Mouse (Mus musculus): ENCODE measurements around the gene Pde11a. TPM values are rescaled to one million over a fixed set of nuclear protein-coding genes. Genes with fewer than 3 reads are reported as not detected.

Pde11a gene
- under 1 TPM; 0.14 to 0.43 TPM for total RNA-seq (2021)

DNA sequence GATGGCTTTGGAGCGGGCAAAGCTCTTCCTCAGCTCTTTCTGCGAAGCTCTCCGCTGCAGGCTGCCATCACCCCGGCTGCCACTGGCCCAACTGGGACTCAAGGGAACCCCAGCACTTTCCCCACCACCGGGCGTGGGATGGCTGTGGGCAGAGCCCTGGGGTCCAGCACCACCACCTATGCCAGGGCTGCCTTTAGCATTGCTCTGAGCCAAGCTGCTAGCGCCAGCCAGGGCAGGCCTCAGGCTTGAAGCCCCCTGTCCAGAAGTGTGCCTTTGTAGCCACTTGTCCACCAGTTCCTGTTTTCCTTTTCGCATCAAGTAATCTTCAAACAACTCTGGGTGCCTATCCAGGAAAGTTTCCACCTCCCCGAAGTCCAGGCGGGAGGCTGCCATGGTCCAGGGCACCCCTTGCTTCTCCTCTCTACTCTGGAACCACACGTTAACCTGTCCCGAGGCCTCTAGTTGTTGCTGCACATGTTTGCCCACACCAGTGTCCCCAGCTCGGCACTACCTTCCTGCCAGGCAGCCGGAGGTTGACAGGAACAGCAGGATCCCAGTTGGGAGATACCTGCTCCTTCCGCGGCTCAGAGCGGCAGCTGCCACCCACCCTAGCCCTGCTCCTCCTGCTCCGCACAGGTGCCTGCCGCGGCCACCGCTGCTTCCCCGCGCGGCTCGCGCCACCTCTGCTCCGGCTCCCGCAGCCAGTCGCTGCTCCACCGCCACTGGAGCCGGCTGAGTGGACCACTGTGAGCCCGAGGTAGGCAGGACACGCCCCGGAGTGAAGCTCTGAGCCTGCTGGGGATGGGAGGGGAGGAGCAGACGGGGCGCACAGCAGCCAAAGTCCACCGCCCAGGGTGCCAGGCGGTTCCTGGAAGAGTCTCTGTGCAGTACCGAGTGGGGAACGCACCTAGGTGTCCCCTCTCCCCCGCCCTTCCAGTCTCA, at the start of gene Pde11a:
Gene Pde11a (minus strand): TSS at position 560 of the 942 bp plus-strand sequence.
- DNase-seq = peak; percentile 35

DNA sequence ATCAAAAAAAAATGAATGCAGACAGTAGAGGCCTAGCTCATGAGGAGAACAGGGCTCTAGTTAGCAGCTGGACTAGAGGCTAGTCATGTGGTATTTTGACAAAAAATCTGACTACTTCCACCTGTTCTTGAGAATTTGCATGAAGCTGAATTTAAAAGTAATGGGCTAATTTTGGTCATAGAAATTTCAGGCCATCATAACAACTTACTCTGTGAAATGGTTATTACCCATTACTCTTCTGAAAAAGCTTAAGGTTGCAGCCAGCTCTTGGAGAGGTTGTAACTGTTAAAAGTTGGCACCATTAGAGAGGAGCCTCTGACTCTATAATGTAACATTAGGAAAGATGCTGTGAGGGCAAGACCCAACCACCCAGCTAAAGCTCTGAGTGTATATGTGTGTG, 48.0 kb upstream of the Pde11a start:
- DNase-seq = no peak

DNA sequence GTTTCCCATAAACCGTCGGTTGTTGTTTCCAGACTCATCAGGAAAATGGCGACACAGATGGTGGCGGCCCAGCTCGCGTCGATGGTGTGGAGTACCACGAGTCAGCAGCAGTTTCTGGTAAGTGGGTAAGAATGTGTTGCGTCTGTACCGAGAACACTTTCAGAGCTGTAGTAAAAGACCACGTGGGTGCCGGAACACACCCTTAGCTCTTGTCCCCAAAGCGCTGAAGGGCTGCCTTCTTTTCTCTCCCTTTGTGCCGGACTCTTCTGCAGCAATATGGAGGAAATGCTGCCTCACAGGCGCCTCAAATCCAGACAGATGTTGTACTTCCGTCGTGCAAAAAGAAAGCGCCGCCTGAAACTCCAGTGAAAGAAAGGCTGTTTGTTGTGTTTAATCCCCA, 40.1 kb upstream of the Pde11a start:
- no peak for DNase-seq

DNA sequence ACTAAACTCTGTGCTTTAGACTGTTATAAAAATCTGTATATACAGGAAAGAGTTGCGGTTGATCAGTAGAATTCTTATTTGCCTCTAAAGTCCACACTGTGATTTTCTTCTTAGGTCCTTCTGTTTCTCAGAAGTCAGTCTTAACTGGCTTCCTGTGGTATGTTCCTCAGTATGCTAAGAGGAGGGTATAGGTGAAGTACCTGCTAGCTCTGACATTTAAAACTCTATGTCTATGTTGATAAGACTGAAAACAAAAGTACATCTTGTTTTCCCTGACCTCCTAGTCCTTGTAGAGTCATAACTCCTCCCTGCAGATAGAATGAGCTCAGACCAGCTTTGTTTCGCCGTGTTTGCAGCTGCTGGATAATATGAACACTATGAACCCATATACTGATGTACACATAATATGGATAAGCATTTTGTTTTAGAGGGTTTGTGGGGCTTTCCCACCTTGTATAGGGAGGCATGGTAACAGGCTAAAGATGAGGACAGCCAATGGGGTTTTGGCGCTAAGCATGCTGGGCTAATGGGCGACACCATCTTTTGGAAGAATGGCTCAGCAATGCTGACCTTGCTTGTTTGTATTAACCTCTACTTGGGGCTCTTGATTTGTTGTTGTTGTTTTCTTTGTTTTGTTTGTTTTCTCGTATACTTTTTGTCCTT, 36.1 kb upstream of the Pde11a start:
- DNase-seq = no peak

DNA sequence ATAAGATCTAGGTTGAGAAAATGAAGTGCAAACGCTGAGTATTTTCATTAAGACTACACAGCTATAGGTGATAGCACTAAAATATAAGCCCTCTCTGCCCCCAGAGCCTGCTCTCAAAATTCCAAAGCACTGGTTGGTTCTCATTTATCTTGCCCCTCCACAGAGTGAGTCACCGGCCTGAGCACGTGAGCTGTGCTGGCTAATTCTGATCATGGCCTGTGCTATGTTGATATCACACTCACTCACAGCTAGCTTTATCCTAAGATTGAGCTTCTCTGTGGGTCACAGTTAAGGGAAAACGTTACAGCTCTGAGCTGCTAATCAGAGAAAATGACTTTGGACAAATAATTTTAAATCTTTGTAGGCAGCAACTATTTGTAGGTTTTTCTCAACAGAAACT, 33.7 kb upstream of the Pde11a start:
- peak; percentile 52 for DNase-seq

DNA sequence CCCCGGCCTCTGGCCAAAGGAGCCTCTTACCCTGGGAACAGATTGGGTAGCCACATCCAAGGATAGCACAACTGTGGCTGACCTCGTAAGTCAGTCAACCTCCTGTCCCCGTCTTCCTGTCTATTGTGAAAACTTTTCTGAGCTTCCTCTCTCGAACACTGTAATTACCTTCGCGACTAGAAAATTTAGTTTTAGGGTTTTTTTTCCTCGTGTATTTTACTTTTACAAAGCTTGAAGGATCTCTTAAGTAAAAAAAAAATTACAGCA, 32.0 kb upstream of the Pde11a start:
- DNase-seq = no peak

DNA sequence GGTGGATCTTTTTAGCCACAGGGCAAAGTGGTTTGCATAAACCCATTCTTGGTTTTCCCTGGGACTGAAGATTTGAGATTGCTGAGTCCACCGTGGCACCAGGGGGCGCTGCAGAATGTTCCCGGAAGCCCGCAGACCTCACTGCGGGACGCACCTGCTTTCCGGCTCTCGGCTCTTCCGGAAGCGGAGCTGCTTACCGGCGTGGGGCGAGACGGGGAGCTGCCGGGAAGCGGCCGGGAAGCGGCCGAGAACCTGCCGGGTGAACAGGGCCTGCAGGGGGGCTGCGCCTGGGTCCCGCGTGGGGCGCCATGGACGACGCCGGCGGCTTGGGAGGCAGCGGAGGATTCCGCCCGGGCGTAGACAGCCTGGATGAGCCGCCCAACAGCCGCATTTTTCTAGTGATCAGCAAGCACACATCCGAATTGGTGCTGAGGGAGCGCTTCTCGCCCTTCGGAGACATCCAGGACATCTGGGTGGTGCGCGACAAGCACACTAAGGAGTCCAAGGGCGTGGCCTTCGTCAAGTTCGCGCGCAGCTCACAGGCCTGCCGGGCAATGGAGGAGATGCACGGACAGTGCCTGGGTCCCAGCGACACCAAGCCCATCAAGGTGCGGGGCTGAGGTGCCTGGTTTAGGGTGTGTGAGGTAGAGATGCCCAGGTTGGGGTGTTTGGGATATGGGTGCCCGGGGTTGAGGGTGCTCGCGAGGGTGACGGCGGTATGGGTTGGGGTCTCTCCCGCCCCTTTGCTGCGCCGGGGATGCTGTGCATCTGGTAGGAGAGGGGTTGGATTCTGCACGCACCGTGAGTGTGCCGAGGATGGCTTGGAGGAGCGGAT, 31.5 kb upstream of the Pde11a start, which contains the start of gene Rbm45:
Gene Rbm45 (plus strand): TSS at position 164 of the 835 bp plus-strand sequence.
- peak; percentile 91 for DNase-seq

DNA sequence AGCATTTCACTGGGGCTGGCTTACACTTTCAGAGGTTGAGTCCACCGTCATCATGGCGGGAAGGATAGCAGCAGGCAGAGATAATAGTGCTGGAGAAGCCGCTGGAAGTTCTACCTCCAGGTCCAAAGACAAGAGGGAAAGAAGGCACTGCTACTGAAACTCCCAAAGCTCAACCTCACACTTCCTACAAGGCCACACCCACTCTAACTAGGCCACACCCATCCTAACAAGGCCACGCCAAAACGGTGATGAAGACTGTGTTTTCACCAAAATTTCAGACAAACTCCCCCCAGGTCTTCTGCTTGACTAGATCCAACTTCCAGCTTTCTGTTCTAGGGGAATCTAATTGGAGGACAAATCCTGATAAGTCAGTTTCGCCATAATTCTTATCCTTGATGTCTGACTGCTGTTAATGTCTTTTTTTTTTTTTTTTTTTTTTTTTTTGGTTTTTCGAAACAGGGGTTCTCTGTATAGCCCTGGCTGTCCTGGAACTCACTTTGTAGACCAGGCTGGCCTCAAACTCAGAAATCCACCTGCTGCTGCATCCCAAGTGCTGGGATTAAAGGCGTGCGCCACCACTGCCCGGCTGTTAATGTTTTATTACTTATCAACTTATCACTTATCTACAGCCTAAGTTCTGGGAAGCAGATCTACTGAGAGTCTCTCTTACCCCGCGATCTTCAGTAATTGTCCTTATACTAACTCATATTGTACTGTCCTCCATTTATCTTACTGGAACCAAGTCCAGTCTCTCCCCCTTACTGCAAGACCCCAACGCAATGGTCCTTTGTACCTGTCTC, 30.5 kb upstream of the Pde11a start:
- DNase-seq = no peak

DNA sequence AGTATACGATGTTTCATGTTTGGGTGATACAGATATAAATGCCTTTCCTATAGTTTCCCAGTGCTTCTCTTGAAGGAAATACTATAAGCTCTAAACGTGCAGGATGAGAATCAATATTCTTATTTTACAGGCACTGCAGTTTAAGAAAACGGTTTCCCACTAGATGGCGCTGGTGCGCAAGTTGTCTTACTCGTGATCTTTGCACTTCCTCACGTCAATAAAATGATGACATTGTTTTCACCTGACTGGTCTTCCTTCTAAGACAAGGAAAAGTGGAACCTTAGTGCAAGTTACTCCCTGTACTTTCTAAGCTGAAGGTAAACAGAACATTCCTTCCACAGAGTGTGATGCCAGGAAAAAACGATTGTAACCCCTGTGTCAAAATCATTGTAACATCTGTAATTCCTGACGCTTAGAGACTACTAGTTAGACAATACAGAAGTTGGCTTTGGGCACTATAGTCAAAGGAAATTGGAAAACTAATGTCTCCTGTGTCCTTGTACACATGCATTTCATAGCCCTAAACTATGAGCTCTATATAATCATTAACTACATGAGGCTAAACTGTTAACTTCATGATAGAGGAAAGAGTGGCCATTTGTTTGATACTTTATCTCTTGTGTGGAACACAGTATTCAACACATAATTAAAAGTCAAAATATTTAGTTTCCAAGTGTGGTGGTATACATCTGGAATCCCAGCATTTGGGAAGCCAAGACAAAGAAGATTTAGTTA, 28.8 kb upstream of the Pde11a start:
- peak; percentile 88 for DNase-seq

DNA sequence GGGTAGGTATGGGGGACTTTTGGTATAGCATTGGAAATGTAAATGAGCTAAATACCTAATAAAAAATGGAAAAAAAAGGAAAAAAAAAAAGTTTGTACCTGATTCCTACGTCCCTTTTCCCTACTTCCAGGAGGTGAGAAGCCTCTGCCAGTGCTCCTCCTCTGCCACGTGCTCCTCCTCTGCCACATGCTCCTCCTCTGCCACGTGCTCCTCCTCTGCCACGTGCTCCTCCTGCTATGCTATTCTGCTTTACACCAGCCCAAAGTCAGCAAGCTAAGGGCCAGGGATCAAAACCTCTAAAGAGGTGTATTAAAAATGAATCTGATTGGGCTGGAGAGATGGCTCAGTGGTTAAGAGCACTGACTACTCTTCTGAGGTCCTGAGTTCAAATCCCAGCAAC, 27.2 kb upstream of the Pde11a start:
- DNase-seq = no peak

DNA sequence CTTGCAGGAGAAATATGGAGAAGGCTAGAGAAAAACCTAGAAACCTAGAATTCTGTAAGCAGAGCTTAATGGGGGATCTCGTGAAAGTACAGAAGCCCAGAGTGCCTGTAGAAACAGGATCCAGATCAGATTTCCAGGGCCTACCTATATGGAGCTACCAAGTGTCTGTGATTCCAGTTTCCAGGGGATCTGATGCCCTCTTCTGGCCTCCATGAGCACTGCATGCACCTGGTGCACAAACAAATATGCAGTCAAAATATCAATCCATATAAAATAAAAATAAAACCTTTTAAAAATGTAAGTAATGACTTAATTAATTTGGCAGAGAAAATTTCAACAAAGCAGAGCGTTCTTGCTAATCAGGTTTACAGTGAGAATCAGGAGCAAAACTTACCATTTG, 23.5 kb upstream of the Pde11a start:
- DNase-seq = peak; percentile 37

DNA sequence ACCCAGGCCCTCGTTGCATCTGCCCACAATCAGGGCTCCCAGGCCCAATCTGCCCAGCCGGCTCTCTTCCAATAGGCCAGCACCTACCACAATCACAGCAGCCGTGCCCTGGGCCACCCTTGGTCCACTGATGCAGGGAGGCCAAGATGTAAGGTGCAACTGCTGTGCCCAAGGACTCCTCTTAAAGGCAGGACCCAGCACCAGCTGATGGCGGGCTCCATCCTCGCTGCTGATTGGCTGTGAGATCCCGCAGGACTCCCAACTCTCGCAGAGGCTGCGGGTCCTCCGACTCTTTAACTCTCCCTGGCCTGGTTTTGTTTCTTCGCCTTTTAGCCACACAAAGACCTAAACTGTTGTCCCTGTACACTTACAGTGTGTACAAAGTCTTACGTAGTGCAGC, 21.7 kb upstream of the Pde11a start, which contains the start of gene Cyct:
Gene Cyct (minus strand): TSS at position 225 of the 400 bp plus-strand sequence.
- no peak for DNase-seq

DNA sequence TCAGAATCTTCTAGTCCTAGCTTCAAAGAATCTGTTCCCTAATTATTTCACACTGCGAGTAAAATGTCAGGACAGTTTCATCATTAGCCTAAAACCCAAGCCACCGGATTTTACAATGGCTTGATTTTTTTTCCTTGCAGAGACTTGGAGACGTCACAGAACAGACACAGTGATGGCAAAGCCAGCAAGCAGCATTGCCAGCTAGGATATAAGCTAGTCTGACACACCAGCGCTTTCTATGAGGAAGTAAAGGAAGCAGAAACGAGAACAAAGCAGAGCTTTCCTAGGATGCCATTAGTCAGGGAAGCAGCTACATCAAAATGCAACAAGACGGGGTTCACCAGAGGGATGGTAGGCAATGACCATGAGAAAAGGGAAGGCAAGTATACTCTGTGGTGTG, 9.3 kb upstream of the Pde11a start:
- no peak for DNase-seq

DNA sequence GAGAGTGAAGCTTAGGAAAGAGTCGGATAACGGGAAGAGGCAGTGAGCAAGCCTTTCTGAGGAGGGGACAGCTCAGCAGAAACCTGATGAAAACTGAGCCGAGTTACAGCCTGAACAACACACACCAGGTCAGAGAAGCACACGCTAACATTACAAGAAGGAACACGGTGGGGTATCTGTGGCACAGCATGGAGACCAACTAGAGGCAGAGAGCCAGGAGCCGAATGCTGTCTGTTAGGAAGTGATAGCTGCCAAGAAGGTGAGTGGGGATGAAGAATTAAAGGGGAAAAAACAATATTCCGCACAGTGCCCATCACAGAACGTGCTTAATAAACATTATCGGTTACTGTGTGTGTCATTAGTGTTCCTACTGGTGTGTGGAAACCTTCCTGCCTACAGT, 3.6 kb upstream of the Pde11a start:
- no peak for DNase-seq

DNA sequence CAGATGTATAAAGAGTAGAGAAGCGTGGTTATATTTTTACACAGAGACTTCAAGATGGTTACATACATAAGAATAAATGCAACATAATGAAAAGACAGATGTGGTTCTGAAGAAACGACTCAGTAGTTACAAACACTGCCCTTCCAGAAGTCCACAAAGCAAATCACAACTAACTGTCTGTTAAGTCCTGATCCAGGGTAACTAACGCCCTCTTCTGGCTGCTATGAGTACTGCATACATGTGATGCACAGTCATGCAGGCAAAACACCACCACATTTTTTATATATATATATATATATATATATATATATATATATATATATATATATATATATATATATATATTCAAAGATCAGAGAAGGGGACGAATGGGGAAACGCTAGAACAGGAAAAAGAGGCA, 4.0 kb downstream of the Pde11a start:
- DNase-seq = no peak

DNA sequence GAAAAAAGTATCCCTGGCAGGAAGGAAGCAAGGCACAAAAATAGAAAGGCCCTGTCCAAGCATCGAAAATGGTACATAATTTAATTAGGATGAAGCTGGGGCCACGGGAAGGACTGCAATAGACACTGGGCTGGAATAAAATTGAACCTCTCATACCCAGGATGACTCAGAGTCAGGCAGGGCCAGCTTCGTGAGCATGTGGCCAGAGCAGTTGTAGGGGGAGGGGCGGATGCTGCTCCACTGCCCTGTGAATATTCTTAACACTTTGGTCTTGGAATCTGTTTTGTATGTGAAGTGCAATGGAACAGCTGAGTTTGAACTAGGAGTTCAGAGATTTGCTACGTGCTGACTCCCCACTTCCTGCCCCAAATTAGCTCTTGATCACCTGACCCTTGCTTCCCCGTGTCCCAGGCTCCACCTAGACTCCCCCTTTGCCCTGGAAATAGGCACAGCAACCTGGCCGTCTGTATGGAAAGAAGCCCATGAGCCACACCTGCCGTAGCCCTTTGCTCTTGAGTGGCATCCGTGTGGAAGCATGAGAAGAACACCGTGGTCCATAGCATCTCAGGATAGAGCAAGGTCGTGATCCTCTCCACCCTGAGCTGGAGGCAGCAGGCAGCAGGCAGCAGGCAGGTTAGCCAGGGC, 6.3 kb downstream of the Pde11a start:
- no peak for DNase-seq

DNA sequence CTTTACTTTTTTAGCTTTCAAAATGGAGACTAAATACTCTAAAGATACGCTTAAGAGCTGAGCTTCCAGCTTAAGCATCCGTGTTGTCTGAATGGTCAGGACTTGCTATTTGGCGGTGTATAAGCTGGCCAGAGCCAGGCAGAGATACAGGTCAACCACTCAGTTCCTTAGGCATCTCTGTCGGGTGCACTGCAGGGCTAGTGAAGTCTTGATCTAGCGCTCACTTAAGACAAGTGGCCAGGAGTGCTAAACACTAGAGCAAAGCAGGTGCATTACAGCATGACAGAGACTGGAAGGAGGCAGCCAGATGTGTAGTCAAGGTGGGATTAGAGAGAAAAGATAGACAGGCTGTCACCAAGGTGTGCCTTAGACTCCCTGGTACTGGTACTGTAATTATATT, 8.5 kb downstream of the Pde11a start:
- no peak for DNase-seq

DNA sequence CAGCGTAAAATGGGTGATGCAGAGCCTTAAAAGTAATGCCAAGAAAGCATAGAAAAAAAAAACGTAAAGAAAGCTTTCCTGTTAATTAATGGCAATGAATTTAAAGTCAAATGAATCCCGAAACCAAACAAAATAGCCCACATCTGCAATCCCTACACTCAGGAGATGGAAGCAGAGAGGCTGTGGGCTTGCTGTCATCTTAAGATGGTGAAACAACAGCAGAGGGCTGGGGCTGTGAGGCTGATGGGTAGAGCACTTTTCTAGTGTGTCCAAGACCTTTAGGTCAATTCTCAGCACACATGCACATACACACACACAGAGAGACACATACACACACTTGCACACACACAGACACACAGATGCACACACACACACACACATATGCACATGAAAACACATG, 12.4 kb downstream of the Pde11a start:
- no peak for DNase-seq

DNA sequence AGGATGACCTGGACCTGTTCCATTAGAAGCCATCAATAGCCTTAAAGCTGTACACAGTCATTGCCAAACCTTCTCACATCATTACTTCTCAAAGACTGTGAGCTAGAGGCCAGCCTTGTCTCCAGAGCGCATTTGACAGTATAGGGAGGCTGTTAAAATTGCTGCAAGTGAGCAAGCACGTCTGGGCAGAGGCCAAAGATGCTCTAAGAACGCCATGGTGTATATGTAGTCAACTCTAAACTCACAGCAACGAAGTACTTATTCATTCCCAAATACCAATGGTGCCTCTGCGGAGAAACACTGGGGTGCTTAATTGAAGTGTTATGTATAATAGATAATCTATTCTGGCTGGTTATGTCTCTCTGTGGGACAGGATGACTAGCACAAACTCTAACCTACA, 14.1 kb downstream of the Pde11a start:
- no peak for DNase-seq

DNA sequence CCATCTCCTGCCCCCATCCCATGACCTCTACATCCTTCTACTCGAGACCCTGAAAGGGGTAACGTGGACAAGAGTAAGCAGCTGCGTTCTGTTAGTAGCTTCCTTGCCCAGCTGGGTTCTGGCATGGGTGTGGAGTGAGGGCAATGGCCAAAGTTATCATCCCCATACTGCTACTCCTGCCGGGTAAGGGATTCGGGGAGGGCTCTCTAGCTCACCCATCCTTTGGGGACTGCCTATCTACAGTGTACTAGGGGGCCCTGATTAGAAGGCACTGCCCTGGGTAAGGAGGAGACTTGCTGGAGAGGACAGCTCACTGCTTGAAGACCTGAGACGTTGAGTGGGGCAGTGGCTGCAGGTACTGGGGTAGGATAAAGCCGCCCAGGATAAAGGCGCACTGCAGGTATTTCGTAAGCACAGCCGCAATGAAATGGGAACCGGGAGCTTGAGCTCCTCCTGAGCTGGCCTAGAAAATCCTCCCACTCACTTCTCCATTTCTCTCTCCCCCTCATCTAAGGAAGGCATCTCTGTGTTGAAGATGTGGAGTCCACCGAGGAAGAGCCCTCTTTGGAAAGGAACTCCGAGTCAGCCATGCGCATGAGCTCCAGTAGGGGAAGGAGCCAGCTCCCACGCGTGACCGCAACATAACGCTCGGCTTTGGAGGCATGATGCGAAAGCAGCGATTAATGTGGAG, 15.2 kb downstream of the Pde11a start:
- DNase-seq = no peak

Measured in heart, postnatal 4 days (tissue).